Mouse (Mus musculus) brain, embryonic 14.5 days (tissue): ENCODE results near the gene Znrd1as.

Experiments
- CTCF ChIP-seq: fragments of 200-500 bp; IDR thresholded peaks from 2 replicates; pipeline ENCODE4 v1.5.1; 2012; ENCODE audit warnings: inconsistent platforms, mild to moderate bottlenecking, moderate library complexity, borderline replicate concordance; ENCODE audit not compliant: insufficient read depth, insufficient read length; ENCODE audit errors: extremely low read depth
- POLR2A ChIP-seq: fragments of 200-500 bp; IDR thresholded peaks from 2 replicates; pipeline ENCODE4 v1.6.1; 2012; ENCODE audit warnings: mild to moderate bottlenecking, inconsistent platforms, borderline replicate concordance; ENCODE audit not compliant: poor library complexity, insufficient read depth, insufficient read length, severe bottlenecking; ENCODE audit errors: extremely low read depth

- TF ChIP-seq CTCF: no peak
- TF ChIP-seq POLR2A: no peak
These were observed 46.4 kb upstream of the Znrd1as start for GRCm38 (mm10) chr17:36912031-36912430.
